Mouse (Mus musculus) bone marrow macrophage, adult 2 months (primary cell): ENCODE data around the gene Zfp978.
"Not testable (repeated sequence)": the region's sequence is repeated elsewhere in the genome, so short reads cannot be mapped to it uniquely, and the experiment has no call there.

Source experiments
- CTCF ChIP-seq: IDR thresholded peaks from 2 replicates; pipeline ENCODE4 v1.5.1; 2012; ENCODE audit warnings: low read depth, mild to moderate bottlenecking, low read length, moderate library complexity
- POLR2A ChIP-seq: IDR thresholded peaks from 2 replicates; pipeline ENCODE4 v1.6.1; 2012; ENCODE audit warnings: mild to moderate bottlenecking, low read depth, low read length, borderline replicate concordance

- TF ChIP-seq CTCF, POLR2A: not testable (repeated sequence)
Measured at GRCm38 (mm10) chr4:147416365-147416764, 55.3 kb downstream of the Zfp978 start.
